Mouse (Mus musculus): ENCODE results near the gene Elovl7.

The Elovl7 gene

GRCm38 (mm10) chr13:108214081-108214484 is at the start of gene Elovl7:
Gene Elovl7 (plus strand): TSS chr13:108214404.
- in situ Hi-C loops (cut with MboI, MseI): loop anchor here (10.0 to 25.0 kb wide), 2 partner anchors 101 to 998 kb away; partner anchors contain the start of gene Depdc1b

- in situ Hi-C loops (cut with MboI, MseI): loop anchor here (5.0 kb wide), 1 partner anchor 148 kb away; no protein-coding TSS in a partner anchor
These were observed 49.6 kb upstream of the Elovl7 start for GRCm38 (mm10) chr13:108164621-108165020.

GRCm38 (mm10) chr13:108170002-108170401 is 44.2 kb upstream of the Elovl7 start:
- in situ Hi-C loops (cut with MboI, MseI): no loop called here

GRCm38 (mm10) chr13:108170511-108170910 is 43.7 kb upstream of the Elovl7 start:
- in situ Hi-C loops (cut with MboI, MseI): no loop called here

GRCm38 (mm10) chr13:108179618-108180017 is 34.6 kb upstream of the Elovl7 start:
- in situ Hi-C loops (cut with MboI, MseI): no loop called here

GRCm38 (mm10) chr13:108180821-108181220 is 33.4 kb upstream of the Elovl7 start:
- in situ Hi-C loops (cut with MboI, MseI): no loop called here

GRCm38 (mm10) chr13:108184743-108185255 is 29.4 kb upstream of the Elovl7 start:
- in situ Hi-C loops (cut with MboI, MseI): no loop called here

- in situ Hi-C loops (cut with MboI, MseI): no loop called here
These were observed 28.7 kb upstream of the Elovl7 start for GRCm38 (mm10) chr13:108185530-108185929.

GRCm38 (mm10) chr13:108187994-108188393 is 26.2 kb upstream of the Elovl7 start:
- in situ Hi-C loops (cut with MboI, MseI): no loop called here

GRCm38 (mm10) chr13:108191074-108191720 is 23.0 kb upstream of the Elovl7 start:
- in situ Hi-C loops (cut with MboI, MseI): loop anchor here (10.0 kb wide), 1 partner anchor 144 kb away; no protein-coding TSS in a partner anchor

- in situ Hi-C loops (cut with MboI, MseI): loop anchor here (10.0 kb wide), 1 partner anchor 139 kb away; no protein-coding TSS in a partner anchor
These were observed 18.7 kb upstream of the Elovl7 start for GRCm38 (mm10) chr13:108195474-108195873.

- in situ Hi-C loops (cut with MboI, MseI): loop anchor here (25.0 kb wide), 1 partner anchor 1007 kb away; no protein-coding TSS in a partner anchor
These were observed 9.3 kb upstream of the Elovl7 start for GRCm38 (mm10) chr13:108204857-108205256.

- in situ Hi-C loops (cut with MboI, MseI): loop anchor here (25.0 kb wide), 1 partner anchor 1005 kb away; no protein-coding TSS in a partner anchor
These were observed 6.8 kb upstream of the Elovl7 start for GRCm38 (mm10) chr13:108207447-108207846.

GRCm38 (mm10) chr13:108208090-108208489 is 6.1 kb upstream of the Elovl7 start:
- in situ Hi-C loops (cut with MboI, MseI): loop anchor here (25.0 kb wide), 1 partner anchor 1004 kb away; no protein-coding TSS in a partner anchor

GRCm38 (mm10) chr13:108210960-108211359 is 3.2 kb upstream of the Elovl7 start:
- in situ Hi-C loops (cut with MboI, MseI): loop anchor here (10.0 to 25.0 kb wide), 2 partner anchors 104 to 1001 kb away; partner anchors contain the start of gene Depdc1b

GRCm38 (mm10) chr13:108212397-108213018 is 1.7 kb upstream of the Elovl7 start:
- in situ Hi-C loops (cut with MboI, MseI): loop anchor here (10.0 to 25.0 kb wide), 2 partner anchors 102 to 1000 kb away; partner anchors contain the start of gene Depdc1b

- in situ Hi-C loops (cut with MboI, MseI): loop anchor here (10.0 to 25.0 kb wide), 2 partner anchors 100 to 998 kb away; partner anchors contain the start of gene Depdc1b
These were observed 392 bp downstream of the Elovl7 start for GRCm38 (mm10) chr13:108214485-108215107.

GRCm38 (mm10) chr13:108215231-108215780 is 1.1 kb downstream of the Elovl7 start:
- in situ Hi-C loops (cut with MboI, MseI): loop anchor here (10.0 to 25.0 kb wide), 2 partner anchors 99 to 997 kb away; partner anchors contain the start of gene Depdc1b

- in situ Hi-C loops (cut with MboI, MseI): loop anchor here (10.0 to 25.0 kb wide), 2 partner anchors 95 to 993 kb away; partner anchors contain the start of gene Depdc1b
These were observed 5.6 kb downstream of the Elovl7 start for GRCm38 (mm10) chr13:108219773-108220172.

GRCm38 (mm10) chr13:108229191-108229590 is 15.0 kb downstream of the Elovl7 start:
- in situ Hi-C loops (cut with MboI, MseI): no loop called here
